Mouse (Mus musculus) cerebellum, adult 11-12 months (tissue): ENCODE data around the gene Tmem44.

ENCODE experiments used
- DNase-seq: peaks from one replicate; pipeline ENCODE4 v3.0.0; 2022

Gene Tmem44

GRCm38 (mm10) chr16:30549966-30550747 is 485 bp downstream of the Tmem44 start:
- peak; percentile 58 for DNase-seq

DNA sequence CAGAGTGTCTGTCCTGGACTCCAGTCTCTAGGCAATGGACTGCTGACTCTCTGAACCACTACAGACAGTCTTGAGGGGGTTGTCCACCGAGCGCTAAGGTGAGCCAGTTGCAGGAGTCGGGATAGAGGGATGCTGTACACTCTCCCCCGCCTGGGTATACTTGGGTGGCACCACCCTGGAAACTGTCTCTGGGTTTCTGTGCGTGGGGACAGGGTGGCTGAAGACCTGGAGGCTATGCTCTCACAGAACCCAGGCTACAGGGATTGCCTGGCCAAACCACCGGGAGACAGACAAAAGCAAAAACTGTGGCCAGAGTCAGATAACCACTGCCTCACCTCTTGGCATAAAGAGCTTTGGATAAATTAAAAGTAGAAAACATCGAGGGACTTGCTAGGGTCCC is 1.1 kb downstream of the Tmem44 start:
- no peak for DNase-seq

- no peak for DNase-seq
These were observed 2.4 kb downstream of the Tmem44 start for GRCm38 (mm10) chr16:30548291-30548690.

- no peak for DNase-seq
These were observed 5.9 kb downstream of the Tmem44 start for GRCm38 (mm10) chr16:30544693-30545092.

DNA sequence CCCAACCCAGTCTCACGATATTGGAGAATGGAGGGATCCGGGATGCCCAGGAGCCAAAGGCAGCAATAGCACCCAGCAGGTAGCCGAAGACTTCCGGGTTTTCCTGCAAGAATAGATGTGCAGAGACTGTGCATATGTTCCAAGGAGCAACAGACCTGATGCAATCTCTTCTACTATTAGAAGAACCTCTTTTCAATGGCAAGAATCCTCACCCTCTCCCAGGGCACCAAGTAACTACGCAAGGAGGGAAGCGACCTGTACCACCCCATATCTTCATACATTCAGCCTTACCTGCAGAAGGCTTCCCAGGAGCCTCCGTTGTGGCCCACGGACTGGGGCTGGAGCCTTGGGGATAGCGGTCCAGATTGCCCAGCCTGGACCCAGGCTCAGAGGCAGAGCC is 7.3 kb downstream of the Tmem44 start:
- no peak for DNase-seq

DNA sequence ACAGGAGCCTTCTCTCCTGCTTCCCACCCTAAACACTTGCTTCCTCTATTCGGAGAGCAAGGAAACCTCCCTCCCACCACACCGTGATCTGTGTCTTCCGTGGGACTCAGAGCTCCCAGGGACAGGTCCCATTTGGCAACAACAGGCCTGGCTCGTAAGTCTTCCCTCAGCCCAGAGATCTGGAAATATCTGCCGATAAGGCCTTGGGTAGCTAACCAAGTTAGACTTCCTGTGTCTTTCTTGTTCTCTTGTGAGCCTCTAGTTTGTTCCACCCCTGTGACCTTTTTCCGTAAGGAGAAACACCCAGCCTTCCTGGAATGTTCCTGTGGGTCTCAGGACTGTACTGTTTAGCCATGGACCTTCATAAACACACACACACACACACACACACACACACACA is 7.8 kb downstream of the Tmem44 start:
- no peak for DNase-seq

DNA sequence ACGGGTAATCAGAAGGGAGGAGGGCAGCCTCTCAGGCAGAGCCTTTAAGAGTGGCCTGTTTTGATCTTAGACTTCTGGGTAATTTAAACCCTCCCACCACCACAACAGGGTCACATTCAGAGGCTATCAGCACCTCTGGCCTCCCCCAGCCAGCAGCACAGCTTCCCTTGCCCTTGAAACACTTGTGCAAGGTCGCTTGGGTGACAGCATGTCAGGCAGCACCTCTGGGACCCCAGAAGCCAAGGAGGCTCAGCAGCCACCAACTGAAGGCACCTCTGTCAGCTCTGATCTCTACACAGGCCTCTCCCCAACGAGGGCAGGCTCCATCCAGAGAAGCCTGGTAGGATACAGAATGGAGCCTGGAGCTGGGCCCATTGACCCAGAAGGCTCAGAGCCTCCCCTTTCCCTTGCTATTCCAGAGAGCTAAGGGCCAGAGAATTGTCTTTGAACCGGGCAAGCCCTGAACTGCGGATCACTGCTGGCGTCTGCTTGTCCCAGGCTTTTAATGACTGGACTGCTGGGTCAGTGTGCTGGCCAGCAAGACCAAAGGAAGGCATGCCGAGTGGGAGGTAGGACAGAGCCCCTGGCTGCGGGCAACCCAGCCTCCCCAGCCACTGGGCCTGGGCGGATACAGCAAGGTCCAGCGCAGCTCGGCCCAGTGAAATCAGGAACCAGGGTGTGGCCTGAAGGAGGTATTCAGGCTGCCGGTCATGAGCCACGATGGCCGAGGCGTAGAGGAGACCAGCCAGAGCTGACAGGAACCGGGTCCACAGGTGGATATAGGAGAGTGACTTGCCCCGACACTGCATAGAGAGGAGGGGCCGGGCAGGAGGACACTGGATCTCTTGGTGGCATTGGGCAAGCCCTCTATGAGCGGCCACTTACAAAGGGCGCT is 10.3 kb downstream of the Tmem44 start:
- DNase-seq, result no peak

DNA sequence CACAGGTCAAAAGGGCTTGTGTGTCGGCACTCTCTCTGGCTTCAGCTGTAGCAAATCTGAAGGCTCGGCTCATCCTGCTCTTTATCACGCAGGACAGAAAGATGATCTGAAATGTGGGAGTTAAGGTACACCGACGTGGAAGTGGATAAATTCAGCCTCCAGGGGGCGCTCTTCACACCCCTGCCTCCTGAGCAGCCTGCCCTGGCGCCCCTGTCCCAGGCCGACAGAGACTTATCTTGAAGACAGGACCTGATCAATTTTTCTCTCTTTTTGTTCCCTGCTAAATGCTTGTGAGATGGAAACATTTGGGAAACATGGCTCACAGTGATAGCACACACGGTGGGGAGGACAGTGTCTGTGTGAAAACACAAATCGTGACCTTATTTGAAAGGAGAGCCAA is 11.2 kb downstream of the Tmem44 start:
- no peak for DNase-seq

DNA sequence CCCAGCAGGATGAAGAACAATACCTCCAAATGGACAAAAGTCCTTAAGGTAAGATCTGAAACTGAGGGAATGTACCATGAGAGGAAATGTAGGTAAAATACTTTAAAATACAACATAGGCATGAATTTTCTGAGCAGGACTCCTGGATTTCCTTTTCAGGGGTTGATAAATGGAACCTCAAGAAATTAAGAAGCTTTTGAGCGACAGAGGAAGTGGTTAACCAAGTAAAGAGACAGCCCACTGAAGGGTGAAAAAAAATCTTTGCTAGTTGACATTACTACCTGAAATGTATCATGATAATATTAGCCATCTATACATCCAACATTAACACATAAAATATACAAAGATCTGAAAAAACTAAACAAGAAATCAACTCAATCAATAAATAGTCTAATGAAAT is 15.6 kb downstream of the Tmem44 start:
- DNase-seq, result no peak

DNA sequence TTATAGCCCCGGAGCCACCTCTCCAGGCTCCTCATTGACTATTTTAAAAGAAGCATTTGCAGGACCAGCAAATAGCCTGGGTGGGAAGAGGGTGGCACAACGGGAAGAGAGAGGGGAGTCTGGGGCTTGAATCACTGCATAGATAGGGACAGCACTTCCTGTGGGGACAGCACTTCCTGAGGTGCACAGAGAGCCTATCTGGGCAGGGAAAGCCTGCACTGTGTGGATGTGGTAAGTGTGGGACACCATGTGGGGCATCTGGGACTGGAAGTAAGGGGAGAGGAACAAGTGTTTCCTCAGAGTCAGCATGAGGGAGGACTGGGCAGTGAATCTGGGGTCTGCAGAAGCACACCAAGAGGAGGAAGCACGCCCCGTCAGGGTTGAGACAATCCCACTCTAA is 17.1 kb downstream of the Tmem44 start:
- DNase-seq, result no peak

GRCm38 (mm10) chr16:30532929-30533328 is 17.7 kb downstream of the Tmem44 start:
- DNase-seq, result no peak

- DNase-seq, result no peak
These were observed 18.8 kb downstream of the Tmem44 start for GRCm38 (mm10) chr16:30531761-30532406.

DNA sequence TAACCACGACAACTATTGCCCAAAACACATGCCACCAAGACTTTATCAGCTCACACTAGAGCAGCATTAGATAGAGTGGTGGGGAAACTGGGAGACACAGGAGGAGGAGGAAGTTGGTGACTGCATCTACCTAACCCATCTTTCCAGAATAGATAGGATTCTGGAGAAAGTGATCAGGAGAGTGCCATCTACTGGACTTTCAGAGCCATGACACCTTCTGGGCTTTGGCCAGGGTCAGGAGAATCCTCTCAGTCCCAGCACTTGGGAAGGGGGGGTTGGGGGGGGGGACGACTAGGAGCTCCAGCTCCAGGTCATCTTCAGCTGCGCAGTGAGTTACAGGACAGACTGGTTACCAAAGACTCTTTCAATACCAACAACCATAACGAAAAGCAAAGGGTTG is 19.8 kb downstream of the Tmem44 start:
- DNase-seq, result no peak

DNA sequence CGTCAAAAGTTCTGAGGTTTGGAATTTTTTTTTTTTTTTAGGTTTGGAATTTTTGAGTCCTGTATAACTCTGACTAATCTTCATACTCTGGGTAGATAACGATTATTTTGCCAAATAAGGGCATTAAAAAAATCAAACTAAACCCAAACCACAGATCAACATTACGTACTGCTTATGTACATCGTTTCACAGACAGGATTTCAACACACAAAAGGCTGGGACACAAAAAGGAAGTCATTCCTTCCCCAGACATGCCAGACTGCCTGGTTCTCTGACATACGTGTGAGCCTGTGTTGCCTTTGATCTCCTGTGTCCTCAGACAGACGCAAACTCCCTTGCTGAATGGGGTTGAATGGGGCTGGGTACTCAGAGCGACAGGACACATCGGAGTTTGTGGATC is 22.3 kb downstream of the Tmem44 start:
- no peak for DNase-seq

GRCm38 (mm10) chr16:30527889-30528288 is 22.8 kb downstream of the Tmem44 start:
- DNase-seq, result no peak

DNA sequence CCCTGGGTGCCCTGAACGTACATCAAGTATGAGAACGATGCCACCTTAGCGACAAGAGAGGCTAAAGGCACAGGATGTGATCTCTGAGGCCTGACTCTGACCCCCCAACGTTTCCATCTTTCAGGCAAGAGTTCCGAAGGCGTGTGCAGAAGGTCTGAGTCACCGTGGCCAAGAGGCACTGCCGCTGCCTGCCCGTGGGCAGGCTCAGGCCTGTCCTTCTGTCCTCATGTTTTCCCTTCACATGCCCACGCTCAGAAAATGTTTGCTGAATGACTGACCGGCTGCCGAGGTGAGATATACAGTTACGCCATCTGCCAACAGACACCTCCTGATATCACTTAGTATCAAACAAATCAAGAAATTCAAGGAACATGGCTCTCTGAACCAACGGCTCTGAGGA is 24.9 kb downstream of the Tmem44 start:
- no peak for DNase-seq

DNA sequence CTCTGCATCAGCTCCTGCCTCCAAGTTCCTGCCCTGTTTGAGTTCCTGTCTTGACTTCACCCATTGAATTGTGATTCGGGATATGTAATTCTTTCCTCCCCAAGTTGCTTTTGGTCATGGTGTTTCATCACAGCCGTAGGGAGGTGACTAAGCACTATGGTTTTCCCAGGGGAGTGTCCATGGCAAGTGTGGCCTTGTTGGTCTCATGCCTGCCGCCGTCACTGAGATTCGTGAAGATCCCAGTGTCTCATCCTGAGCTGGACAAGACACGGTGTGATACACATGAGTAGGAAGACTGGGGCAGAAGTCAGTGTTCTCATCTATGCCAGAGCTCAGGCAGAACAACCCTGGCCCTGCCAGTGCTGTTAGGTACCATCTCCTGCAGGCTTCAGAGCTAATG is 26.2 kb downstream of the Tmem44 start:
- DNase-seq, result no peak

DNA sequence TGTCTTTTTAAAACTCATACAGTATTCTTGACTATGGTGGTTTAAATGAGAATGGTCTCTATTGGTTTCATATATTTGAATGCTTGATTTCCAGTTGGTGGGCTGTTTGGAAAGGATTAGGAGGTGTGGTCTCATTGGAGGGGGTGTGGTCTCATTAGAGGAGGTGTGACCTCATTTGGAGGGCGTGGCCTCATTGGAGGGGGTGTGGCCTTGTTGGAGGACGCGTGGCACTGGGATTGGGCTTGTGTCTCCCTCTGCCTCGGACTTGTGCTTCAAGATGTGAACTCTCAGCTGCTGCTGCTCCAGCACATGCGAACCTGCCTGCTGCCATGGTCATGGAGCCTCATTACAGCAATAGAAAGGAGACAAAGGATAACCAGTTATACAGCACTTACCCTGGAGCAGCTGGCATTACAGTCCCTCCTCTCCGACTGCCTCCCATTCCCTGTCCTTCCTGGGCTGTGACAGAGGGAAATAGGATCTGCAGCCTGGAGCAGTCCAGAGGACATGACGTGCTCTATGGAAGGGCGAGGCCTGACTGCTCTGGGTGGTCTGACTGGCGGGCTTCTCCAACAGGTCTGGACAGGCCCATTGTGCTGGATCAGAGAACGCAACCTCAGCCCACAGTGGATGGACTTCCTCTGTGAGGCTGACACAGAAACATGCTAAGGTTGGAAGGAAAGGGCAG is 28.2 kb downstream of the Tmem44 start:
- no peak for DNase-seq

GRCm38 (mm10) chr16:30521147-30521546 is 29.5 kb downstream of the Tmem44 start:
- no peak for DNase-seq

DNA sequence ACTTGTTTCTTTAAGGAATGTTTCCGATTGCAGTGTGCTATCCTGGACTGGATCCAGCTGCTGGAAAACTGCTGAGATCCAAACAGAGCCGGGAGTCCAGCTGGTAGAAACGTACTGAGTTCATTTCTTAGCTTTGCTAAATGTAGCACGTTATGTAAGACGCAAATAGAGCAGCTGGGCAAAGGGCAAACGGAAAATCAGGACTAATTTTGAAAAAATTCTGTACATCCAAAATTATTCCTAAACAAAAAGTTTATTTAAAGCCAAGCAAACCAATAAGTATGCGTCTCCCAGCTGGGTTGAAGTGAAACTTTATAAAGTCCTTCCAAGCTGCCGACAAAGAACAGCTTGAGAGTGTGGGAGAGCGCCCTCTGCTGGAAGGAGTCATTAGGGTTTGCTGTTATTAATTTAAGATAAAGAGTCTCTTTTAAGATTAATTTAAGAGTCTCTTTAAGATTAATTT is 30.2 kb downstream of the Tmem44 start:
- no peak for DNase-seq

DNA sequence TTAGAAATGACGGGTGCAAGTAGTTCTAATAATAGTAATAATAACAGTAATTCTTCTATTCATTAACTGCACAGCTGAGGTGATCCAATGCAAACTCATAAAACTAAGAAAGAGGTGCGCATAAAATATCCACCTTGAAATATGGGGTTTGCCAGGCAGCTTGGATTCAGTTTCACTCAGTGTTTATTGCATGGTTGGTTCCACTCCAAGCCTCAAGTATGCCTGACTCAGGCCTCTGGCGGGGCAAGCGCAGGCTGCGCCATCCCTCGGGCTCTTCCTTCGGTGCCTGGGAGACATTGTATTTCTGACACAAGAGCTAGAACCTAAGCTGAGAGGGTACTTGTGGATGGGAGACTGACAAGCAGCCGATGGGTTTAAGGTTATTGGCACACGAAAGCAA is 32.0 kb downstream of the Tmem44 start:
- DNase-seq, result no peak

- no peak for DNase-seq
These were observed 32.9 kb downstream of the Tmem44 start for GRCm38 (mm10) chr16:30517666-30518283.

GRCm38 (mm10) chr16:30516993-30517392 is 33.6 kb downstream of the Tmem44 start:
- no peak for DNase-seq
